Mouse (Mus musculus): Measurements from ENCODE around the gene Cul9.

Cul9 gene

GRCm38 (mm10) chr17:46553469-46553868, 7.3 kb upstream of the Cul9 start:
- DNase-seq (ENCODE audit: low spot score in 2 of 2): no peak

- DNase-seq (ENCODE audit: low spot score in 2 of 2): peak; percentile 89 to 93
These were observed 6.7 kb upstream of the Cul9 start for GRCm38 (mm10) chr17:46552841-46553423.

- no peak for DNase-seq (ENCODE audit: low spot score in 2 of 2)
These were observed 6.0 kb upstream of the Cul9 start for GRCm38 (mm10) chr17:46552151-46552550.

- DNase-seq (ENCODE audit: low spot score in 2 of 2): no peak
These were observed 5.2 kb upstream of the Cul9 start for GRCm38 (mm10) chr17:46551369-46551768.

GRCm38 (mm10) chr17:46550904-46551303, 4.7 kb upstream of the Cul9 start:
- DNase-seq (ENCODE audit: low spot score in 2 of 2): no peak

- DNase-seq (ENCODE audit: low spot score in 2 of 2): no peak
These were observed 3.5 kb upstream of the Cul9 start for GRCm38 (mm10) chr17:46549642-46550041.

- DNase-seq (ENCODE audit: low spot score in 2 of 2): peak in 1 of 2 experiments; percentile 45
These were observed 3.0 kb upstream of the Cul9 start for GRCm38 (mm10) chr17:46549193-46549592.

- no peak for DNase-seq (ENCODE audit: low spot score in 2 of 2)
These were observed 2.6 kb upstream of the Cul9 start for GRCm38 (mm10) chr17:46548741-46549140.

- no peak for DNase-seq (ENCODE audit: low spot score in 2 of 2)
These were observed 1.7 kb upstream of the Cul9 start for GRCm38 (mm10) chr17:46547923-46548322.

GRCm38 (mm10) chr17:46546995-46547394, 807 bp upstream of the Cul9 start:
- DNase-seq (ENCODE audit: low spot score in 2 of 2): no peak

GRCm38 (mm10) chr17:46546591-46546990, 403 bp upstream of the Cul9 start:
- DNase-seq (ENCODE audit: low spot score in 2 of 2): no peak

GRCm38 (mm10) chr17:46543661-46544060, 2.5 kb downstream of the Cul9 start:
- DNase-seq (ENCODE audit: low spot score in 2 of 2): peak in 1 of 2 experiments; percentile 63

GRCm38 (mm10) chr17:46525579-46526307, 20.4 kb downstream of the Cul9 start:
- peak; percentile 55 to 56 for DNase-seq (ENCODE audit: low spot score in 2 of 2)

GRCm38 (mm10) chr17:46525065-46525464, 21.1 kb downstream of the Cul9 start:
- no peak for DNase-seq (ENCODE audit: low spot score in 2 of 2)

- no peak for DNase-seq (ENCODE audit: low spot score in 2 of 2)
These were observed 24.1 kb downstream of the Cul9 start for GRCm38 (mm10) chr17:46521963-46522668.

- no peak for DNase-seq (ENCODE audit: low spot score in 2 of 2)
These were observed 25.0 kb downstream of the Cul9 start for GRCm38 (mm10) chr17:46521174-46521573.

- no peak for DNase-seq (ENCODE audit: low spot score in 2 of 2)
These were observed 25.7 kb downstream of the Cul9 start for GRCm38 (mm10) chr17:46520385-46520979.

- no peak for DNase-seq (ENCODE audit: low spot score in 2 of 2)
These were observed 26.2 kb downstream of the Cul9 start for GRCm38 (mm10) chr17:46519971-46520370.

GRCm38 (mm10) chr17:46513329-46513728, 32.9 kb downstream of the Cul9 start:
- DNase-seq (ENCODE audit: low spot score in 2 of 2): no peak

GRCm38 (mm10) chr17:46511059-46511710, 35.0 kb downstream of the Cul9 start:
- DNase-seq (ENCODE audit: low spot score in 2 of 2): no peak

GRCm38 (mm10) chr17:46505617-46506016, 40.6 kb downstream of the Cul9 start:
- no peak for DNase-seq (ENCODE audit: low spot score in 2 of 2)

Measured in frontal cortex, postnatal 36 days (tissue).